Mouse (Mus musculus) liver, embryonic 14.5 days (tissue): Measurements from ENCODE around the gene Pex7.

Source experiments
- CTCF ChIP-seq: IDR thresholded peaks from 2 replicates; pipeline ENCODE4 v1.5.1; 2016; ENCODE audit warnings: antibody characterized with exemption, low read depth, control low read depth
- EP300 ChIP-seq: IDR thresholded peaks from 2 replicates; pipeline ENCODE4 v1.6.1; 2016; ENCODE audit warnings: antibody characterized with exemption, low read depth

GRCm38 (mm10) chr10:19947901-19948300 is 40.4 kb upstream of the Pex7 start:
- TF ChIP-seq CTCF: no peak
- TF ChIP-seq EP300: no peak
